Mouse (Mus musculus): ENCODE measurements around the gene Ssbp3.

DNA sequence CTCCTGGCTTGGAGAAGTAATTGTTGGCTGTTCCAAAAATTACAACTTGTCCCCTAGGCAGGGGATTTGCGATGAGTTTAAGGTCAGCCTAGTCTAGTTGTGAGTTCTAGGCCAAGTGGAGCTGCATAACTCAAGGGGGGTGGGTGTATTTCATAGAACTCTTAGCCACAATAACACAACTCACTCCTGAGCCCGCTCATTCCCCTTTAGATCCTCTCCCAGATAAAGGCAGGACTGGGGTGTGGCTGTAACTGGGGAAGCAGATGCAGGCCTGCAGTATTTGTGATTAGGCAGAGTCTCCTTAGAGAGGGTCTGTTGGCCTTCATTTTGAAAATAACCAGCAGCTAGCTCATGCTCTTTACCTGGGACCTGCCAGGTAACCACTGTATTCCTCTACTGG, 97.7 kb downstream of the Ssbp3 start:
- no peak for TF ChIP-seq CTCF (IDR thresholded peaks at IDR 0.05; ENCODE audit: borderline replicate concordance, extremely low read depth, insufficient read depth, insufficient read length)
- no peak for TF ChIP-seq POLR2A (IDR thresholded peaks at IDR 0.05; ENCODE audit: borderline replicate concordance, extremely low read depth, insufficient read depth, insufficient read length, poor library complexity, severe bottlenecking)

All from brain, embryonic 14.5 days (tissue).